Mouse (Mus musculus) liver, postnatal 0 days (tissue): ENCODE data around the gene Mettl15.

ENCODE experiments used
- CTCF ChIP-seq: sonication (generic); IDR thresholded peaks from 2 replicates; pipeline ENCODE4 v1.5.1; 2016; ENCODE audit warnings: antibody characterized with exemption, low read depth
- EP300 ChIP-seq: IDR thresholded peaks from 2 replicates; pipeline ENCODE4 v1.6.1; 2016; ENCODE audit warnings: antibody characterized with exemption, low read depth, mild to moderate bottlenecking

GRCm38 (mm10) chr2:109277593-109277992 is 3.0 kb downstream of the Mettl15 start:
- TF ChIP-seq EP300: no peak
- TF ChIP-seq CTCF: no peak
